Mouse (Mus musculus): ENCODE measurements around the gene Slc16a13.

Gene Slc16a13

GRCm38 (mm10) chr11:70230239-70230727, 9.4 kb upstream of the Slc16a13 start:
- no peak for DNase-seq (ENCODE audit: low read depth)

GRCm38 (mm10) chr11:70229260-70230010, 8.6 kb upstream of the Slc16a13 start, which contains the start of gene Bcl6b:
TSS of gene Bcl6b (minus strand) at chr11:70229798.
- DNase-seq (ENCODE audit: low read depth): no peak

- DNase-seq (ENCODE audit: low read depth): peak; percentile 87
Observed at GRCm38 (mm10) chr11:70228828-70229227, 8.0 kb upstream of the Slc16a13 start.

GRCm38 (mm10) chr11:70227661-70228245, 6.9 kb upstream of the Slc16a13 start:
- no peak for DNase-seq (ENCODE audit: low read depth)

- no peak for DNase-seq (ENCODE audit: low read depth)
Observed at GRCm38 (mm10) chr11:70227126-70227525, 6.3 kb upstream of the Slc16a13 start.

- no peak for DNase-seq (ENCODE audit: low read depth)
Observed at GRCm38 (mm10) chr11:70226602-70226890, 5.7 kb upstream of the Slc16a13 start.

- no peak for DNase-seq (ENCODE audit: low read depth)
Observed at GRCm38 (mm10) chr11:70225798-70226601, 5.1 kb upstream of the Slc16a13 start.

- DNase-seq (ENCODE audit: low read depth): no peak
Observed at GRCm38 (mm10) chr11:70223724-70224123, 2.9 kb upstream of the Slc16a13 start.

GRCm38 (mm10) chr11:70221603-70222500, 988 bp upstream of the Slc16a13 start:
- DNase-seq (ENCODE audit: low read depth): peak; percentile 65

- no peak for DNase-seq (ENCODE audit: low read depth)
Observed at GRCm38 (mm10) chr11:70220323-70220722, 541 bp downstream of the Slc16a13 start.

GRCm38 (mm10) chr11:70219873-70220272, 991 bp downstream of the Slc16a13 start:
- DNase-seq (ENCODE audit: low read depth): no peak

- DNase-seq (ENCODE audit: low read depth): no peak
Observed at GRCm38 (mm10) chr11:70218741-70219470, 2.0 kb downstream of the Slc16a13 start.

- DNase-seq (ENCODE audit: low read depth): no peak
Observed at GRCm38 (mm10) chr11:70218039-70218438, 2.8 kb downstream of the Slc16a13 start.

GRCm38 (mm10) chr11:70216103-70216502, 4.8 kb downstream of the Slc16a13 start:
- DNase-seq (ENCODE audit: low read depth): no peak

GRCm38 (mm10) chr11:70215301-70215700, 5.6 kb downstream of the Slc16a13 start:
- no peak for DNase-seq (ENCODE audit: low read depth)

GRCm38 (mm10) chr11:70214856-70215209, 6.0 kb downstream of the Slc16a13 start:
- no peak for DNase-seq (ENCODE audit: low read depth)

- DNase-seq (ENCODE audit: low read depth): no peak
Observed at GRCm38 (mm10) chr11:70214191-70214855, 6.5 kb downstream of the Slc16a13 start.

- DNase-seq (ENCODE audit: low read depth): no peak
Observed at GRCm38 (mm10) chr11:70213736-70214135, 7.1 kb downstream of the Slc16a13 start.

GRCm38 (mm10) chr11:70212896-70213295, 8.0 kb downstream of the Slc16a13 start:
- no peak for DNase-seq (ENCODE audit: low read depth)

GRCm38 (mm10) chr11:70212423-70212822, 8.4 kb downstream of the Slc16a13 start, which contains the start of gene Slc16a11:
TSS of gene Slc16a11 (plus strand) at chr11:70212752.
- DNase-seq (ENCODE audit: low read depth): no peak

GRCm38 (mm10) chr11:70211972-70212371, 8.9 kb downstream of the Slc16a13 start:
- DNase-seq (ENCODE audit: low read depth): no peak

Data from c-Kit-positive CD71-positive TER-119-negative erythroid progenitor cells, embryonic 14.5 days (primary cell).